Mouse (Mus musculus): Measurements from ENCODE around the gene Slc30a4. TPM values are rescaled to one million over a fixed set of nuclear protein-coding genes. Genes with fewer than 3 reads are reported as not detected.

The Slc30a4 gene
- 5.9 and 6.2 TPM in 2 replicates for polyA plus RNA-seq (2015; fragmentation: Nextera tagmentation; extraction: Ambion mirVana)

DNA sequence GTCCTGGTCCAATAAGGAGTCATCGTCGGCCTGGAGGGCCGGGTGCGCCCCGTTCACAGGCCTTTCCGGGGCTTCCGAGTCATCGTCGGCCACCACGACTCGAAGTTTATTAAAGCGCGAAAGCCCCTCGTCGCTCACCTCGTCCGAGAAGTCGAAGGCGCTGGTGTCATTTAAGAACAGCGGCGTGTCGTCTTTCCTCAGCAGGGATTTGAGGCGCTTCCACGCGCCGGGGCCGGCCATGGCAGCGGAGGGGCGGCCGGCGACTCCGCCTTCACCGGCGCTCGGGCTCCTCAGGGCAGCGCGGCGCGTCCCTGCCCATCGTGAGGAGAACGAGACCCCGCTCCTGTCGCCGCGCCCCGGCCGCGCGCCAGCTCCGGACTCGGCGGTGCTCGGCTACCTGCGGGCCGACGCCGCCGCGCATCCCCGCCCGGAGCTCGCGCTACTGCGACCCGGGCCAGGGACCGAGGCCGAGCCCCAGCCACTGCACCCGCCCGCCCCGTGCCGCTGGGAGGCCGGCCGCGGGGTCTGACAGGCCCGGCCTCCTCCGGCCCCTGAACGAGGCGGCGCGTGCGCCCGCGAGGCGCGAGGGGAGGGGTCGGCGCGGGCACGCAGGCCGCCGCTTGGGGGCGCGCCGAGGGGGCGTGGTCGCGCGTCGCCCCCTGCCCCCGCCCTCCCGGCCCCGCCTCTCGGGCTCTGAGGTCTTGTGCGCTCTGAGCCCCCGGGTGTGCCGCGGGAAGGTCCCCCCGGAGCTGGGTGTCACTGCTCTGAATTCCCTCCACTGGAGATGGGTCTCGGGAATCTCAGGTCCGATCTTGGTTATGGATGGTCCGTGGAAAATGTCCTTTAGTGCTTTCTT, at the start of gene Slc30a4:
Slc30a4 (minus strand) TSS at position 483 of the 856 bp plus-strand sequence.
- DNase-seq (ENCODE audit: low spot score): peak; percentile 84

DNA sequence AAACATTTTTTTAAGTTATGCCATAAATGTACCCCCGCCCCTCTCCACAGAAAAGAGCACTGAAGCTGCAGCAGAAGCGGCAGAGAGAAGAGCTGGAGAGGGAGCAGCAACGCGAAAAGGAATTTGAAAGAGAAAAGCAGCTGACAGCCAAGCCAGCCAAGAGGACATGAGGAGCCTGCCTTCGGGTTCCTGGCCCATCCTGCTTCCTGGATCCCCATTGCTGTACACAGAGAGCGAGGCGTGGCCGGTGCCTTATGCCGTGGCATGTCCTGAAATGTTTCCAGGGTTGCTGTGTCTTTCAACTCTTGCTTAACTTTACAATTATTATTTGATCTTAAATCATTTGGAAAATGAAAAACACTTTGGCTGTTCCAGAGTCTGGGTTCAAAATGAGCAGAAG, 44.0 kb upstream of the Slc30a4 start:
- DNase-seq (ENCODE audit: low spot score): no peak

DNA sequence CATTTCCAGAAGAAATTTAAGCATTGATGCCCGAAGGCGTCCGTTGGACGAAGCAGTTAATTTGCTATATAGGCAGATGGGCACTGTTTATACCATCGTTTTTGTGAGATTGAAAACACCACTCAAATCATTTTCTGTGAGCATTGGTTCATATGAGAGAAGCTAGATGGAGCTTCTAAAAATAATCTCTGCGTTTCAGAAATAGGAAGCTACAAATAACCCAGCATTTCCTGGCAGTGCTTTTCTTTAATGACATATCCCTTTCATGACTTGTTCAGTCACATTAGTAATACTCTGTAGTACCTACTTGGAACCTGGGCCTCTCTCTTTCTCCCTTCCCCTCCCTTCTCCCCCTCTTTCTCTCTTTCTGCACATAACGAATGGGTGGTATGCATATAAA, 36.6 kb upstream of the Slc30a4 start:
- no peak for DNase-seq (ENCODE audit: low spot score)

DNA sequence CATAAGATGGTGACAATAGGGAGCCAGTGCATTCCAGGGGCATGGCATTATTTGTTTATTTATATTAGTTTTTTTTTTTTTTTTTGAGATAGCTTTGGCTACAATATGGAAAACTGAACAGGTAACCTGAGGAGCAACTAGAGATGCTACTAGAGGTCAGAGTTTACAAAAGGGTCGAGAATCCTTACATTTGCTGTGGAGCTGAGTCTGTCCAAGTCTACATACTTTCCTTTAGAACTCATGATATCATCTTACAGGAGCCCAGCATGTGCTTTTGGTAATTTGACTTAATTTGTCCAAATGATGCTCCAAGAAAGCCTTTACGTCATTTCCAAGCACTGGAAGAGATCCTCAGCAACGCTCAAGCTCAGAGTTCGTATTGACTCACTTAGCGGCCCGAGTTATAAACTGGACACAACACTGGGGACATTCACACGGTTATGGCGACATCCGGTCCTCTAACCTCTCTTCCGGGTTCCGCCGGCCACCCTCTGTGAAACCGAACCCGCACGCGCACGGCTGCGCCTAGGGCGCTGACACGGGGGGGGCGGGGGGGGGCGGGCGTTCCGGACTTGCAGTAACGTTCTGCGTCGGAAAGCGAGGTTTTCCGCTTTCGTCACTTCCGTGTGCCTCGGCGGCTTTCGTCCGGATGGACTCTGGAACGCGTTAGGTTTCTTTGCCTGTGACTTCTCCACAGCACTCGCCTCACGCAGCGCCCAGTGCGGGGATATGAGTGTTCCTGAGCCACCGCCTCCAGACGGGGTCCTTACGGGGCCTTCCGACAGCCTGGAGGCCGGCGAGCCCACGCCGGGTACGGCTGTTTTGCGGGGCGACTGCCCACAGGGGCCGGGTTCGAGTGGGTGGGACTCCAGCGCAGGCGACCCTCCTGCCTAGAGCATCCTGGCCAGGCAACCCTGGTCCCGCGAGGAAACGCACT, 35.7 kb upstream of the Slc30a4 start, which contains the start of gene Bloc1s6:
Bloc1s6 (plus strand) TSS at position 610 of the 937 bp plus-strand sequence.
- peak; percentile 94 for DNase-seq (ENCODE audit: low spot score)

DNA sequence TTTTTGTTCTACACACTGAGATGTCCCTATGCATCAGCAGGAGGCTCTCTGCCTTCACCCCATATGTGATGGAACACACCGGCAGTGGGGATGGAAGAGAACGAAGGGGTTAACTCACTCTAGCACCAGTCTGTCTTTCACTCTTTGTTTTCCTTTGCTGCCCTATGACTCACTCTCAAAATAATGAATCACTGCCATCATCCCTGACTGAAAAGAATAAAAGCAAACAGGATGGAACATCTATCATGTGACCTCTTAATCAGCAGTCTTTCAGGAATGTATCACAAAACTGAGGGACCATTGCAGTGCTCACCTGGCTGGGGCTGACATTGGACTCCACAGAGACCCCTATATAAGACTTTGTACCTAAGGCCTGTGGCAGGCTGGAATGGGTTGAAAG, 29.0 kb upstream of the Slc30a4 start:
- DNase-seq (ENCODE audit: low spot score): no peak

DNA sequence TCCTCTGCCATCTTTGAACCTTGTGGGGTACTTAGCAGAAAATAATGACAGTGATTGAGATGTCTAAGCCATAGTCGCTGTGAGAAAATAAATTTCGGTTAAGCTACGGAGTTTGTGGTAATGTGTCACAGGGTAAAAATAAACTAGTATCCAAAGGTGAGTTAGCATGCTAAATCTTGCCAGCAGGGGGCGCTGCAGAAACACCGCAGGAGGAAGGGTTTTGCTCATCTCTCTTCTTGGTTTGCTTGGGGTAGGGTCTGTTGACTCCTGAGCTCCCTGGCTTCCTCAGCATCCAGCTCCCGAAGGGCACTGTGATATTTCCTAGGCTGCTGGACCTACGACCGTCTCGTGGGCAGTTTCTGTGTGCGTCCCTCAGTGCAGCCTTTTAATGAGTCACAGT, 23.1 kb upstream of the Slc30a4 start:
- DNase-seq (ENCODE audit: low spot score): peak; percentile 65

DNA sequence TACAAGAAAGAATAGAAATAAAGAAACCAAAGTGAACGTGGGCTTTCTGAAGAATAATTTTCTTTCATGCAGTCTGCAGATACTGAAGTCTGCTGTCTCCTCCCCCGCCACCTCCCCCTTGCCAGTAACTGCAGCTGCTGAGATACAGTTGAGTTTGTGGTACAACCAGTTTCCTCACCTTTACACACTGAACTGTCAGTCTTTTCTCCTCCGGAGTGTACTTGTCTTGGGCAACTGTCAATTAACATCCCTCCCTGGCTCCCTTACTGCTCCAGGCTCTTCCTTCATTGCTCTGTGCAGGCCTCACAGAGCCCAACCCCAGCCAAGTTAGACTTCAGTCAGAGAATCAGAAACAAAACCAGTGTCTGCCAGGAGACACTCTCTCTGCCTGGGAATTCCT, 18.1 kb upstream of the Slc30a4 start:
- peak; percentile 82 for DNase-seq (ENCODE audit: low spot score)

DNA sequence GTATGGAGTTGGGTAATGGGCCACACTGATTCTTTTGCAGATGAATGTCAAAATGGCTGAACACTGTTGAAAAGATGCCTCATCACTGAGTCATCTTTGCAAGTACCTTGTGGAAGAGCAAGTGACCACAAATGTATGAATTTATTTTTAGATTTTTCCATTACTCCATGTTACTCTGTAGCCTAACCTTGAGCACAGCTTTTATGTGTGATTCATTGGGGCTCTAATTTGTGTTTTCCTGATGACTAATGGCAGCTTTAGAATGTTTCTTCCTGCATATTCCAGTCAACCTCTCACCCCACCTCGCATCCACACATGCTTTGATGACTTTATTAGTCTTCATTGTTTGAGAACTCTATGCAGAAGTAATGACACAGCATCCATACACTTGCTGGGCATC, 16.8 kb upstream of the Slc30a4 start:
- no peak for DNase-seq (ENCODE audit: low spot score)

DNA sequence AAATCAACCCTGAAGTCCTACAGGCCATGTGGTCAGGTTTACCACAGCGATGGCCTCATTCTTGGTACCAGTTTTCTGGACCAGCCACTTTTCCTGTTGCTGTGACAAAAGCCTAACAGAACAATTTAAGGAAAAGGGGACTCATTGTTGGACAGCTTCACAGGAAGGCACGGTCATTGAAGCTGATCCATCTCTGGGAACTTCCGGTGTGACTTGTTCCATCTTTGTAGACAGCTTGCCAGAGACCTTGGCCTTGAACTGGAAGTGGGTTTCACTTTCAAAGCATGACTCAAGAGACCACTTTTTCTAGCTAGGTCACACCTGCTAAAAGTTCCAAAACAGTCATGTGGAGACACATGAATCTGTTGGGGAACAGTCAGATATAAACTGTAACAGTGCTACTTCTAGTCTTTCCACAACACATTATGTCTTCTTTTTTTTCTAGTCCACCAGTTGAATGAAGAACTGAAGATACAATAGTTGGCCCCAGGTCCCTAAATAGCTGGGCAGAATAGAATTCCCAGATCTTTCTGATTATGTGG, 13.9 kb upstream of the Slc30a4 start:
- peak; percentile 82 for DNase-seq (ENCODE audit: low spot score)

DNA sequence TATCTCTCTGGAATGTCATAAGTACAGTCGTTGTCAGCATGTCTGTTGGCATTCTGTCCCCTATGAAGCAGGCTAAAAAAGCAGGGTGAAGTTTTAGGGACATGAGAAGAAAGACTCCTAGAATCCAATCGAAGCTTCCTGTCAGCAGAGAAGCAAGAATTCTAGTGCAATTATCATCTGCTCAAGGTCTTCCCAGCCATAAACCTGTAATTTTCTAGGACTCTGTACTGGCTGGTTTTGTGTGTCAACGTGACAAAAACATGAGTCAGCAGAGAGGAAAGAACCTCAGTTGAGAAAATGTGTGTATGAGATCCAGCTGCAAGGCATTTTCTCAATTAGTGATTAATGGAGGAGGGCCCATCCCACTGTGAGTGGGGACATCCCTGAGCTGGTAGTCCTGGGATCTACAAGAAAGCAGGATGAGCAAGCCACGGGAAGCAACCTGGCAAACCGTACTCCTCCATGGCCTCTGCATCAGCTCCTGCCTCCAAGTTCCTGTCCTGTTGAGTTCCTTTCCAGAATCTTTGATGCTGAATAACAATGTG, 12.8 kb upstream of the Slc30a4 start:
- no peak for DNase-seq (ENCODE audit: low spot score)

DNA sequence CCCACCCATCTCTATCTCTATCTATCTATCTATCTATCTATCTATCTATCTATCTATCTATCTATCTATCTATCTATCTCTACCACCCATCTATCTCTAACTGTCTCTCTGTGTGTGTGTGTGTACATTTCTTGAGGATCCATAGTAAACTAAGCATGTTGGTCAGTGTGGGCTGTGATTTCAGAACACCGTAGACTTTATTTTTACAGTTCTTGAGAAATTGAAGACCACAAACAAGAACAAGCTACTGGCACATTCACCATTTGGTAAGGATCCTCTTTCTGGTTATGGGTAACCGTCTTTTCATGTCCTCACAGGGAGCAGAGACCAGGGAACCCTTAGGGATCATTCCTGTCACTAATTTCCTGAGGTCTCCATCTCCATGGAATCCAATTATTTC, 10.4 kb upstream of the Slc30a4 start:
- DNase-seq (ENCODE audit: low spot score): no peak

DNA sequence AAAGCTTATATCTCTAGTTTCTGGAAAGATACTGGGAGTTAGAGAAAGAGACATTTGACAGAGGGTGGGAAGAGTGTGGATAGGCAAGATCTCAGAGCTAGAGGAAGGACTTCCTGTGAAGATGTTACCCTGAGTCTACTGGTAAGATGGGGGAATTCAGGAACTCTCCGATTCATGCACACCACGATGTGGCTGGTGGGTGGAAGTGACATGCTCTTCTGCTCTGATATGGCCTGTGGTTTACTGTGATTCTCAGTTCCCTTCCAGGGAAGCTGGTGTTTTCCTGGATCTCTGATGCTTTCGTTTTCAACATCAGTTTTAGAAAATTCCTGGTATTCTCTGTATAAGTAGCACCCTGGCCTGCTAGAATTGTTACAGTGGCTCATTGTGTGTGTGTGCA, 9.4 kb upstream of the Slc30a4 start:
- no peak for DNase-seq (ENCODE audit: low spot score)

DNA sequence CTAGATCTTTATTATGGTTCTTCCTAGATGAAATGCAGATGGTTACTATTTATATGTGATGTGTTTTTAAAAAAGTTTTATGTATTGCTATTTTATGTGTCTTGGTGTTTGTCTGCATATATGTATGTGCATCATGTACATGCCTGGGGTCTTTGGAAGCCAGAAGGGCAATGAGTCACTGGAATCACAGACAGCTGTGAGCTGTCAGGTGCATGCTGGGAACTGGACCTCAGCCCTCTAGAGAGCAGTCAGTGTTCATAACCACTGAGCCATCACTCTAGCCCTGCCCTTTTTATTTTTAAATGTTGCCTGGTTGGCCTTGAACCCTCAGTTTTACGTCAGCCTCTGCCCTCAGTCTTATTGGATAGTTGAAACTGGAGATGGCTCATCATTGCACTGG, 6.7 kb upstream of the Slc30a4 start:
- DNase-seq (ENCODE audit: low spot score): no peak

DNA sequence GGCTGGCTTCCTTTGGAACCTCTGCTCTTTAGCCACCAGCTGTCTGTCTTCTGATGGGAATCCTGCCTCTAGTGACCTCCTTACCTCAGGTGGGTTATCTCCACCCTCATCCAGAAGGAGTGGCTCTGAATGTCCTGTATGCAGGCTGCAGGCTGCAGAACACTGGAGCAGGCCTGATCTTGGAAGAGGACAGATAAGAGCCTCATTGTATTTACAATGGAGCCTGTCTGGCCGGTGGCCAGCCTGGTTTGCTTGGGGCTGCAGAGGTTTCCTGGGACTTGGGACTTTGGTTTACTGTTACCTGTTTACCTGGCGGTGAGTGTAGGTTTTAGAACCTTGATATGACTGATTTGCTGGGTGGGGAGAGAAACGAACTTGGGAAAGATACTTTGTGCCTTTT, 5.6 kb upstream of the Slc30a4 start:
- no peak for DNase-seq (ENCODE audit: low spot score)

DNA sequence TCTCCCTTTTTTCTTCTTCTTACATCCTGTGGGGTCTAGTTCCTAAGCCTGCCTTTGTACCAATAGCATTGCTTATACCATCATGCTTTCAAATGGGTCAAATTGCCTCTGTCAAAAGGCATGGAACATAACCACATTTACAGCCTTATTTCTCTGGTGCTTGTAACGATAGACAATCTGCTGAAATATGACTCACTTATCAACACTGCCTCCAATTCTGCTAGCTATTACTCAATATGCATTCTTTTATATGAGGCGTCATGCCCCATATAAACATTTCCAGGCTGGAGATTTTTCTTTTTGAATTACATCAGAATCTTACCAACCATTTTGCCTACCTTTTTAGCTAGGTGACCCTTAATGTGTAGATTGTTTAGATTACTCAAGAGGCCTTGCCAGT, 2.1 kb upstream of the Slc30a4 start:
- no peak for DNase-seq (ENCODE audit: low spot score)

DNA sequence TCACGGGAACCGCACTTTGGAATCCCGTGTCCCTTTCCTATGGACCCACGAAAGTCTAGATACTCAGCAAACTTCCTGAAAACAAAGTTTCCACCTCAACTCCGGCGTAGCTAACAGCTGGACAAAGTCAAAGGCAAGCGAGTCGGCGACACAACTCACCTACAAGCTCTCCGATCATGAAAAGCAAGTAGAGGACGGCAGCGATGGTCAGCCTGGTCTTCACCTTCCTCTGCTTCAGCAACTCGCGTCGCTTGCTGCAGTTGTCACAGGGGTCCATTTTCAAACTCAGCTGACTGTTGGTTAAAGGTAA, 637 bp downstream of the Slc30a4 start:
- DNase-seq (ENCODE audit: low spot score): peak; percentile 13

DNA sequence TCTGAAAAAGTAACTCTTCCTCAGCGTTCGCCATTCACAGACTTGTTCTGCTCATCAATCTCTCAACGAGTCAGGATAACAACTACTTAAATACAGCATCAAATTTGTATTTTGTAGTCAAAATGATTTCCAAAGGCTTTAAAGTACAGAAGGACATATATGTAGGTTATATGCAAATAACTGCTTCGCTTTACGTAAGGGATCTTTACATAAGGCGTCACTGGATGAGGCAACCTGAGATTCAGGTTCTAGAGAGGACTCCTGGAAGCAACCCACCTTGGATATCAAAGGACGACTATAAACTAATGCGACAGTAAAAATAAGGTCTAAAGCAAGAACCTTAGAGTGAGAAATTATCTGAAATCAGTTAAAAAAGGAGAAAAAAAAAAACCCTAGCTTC, 1.5 kb downstream of the Slc30a4 start:
- no peak for DNase-seq (ENCODE audit: low spot score)

DNA sequence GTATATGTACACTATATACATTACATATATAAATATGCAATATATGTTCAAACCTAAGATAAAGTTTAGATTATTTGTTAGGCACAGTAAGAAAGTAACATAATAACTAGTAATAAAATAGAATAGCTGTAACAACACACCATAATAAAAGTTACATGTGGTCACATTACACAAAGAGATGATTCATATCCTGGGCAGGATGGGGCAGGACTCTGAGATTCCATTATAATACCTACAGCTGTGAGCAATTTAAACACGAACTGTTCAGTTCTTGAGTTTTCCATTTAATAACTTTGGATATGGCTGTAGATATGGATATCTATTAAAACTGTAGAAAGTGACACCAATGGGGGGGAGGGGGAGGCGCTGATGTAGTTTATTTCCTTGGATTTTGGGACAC, 4.9 kb downstream of the Slc30a4 start:
- no peak for DNase-seq (ENCODE audit: low spot score)

DNA sequence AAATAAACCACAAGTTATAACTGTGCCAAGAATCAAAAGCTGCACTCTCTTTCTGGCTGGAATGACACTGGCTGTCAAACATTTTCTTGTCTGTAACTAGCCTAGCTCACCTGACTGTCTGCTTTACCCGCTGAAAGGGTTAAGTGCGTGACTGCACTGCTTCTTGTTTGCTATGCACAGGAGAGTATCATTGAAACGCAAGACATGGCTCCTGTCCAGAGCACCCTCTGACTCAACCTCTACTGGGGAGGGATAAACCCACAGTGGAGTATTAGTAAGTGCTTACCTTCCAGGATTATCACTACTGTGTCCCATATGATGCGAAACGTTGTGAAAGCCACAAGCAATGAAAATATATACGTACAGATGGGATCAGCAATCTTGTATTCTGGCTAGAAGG, 15.8 kb downstream of the Slc30a4 start:
- no peak for DNase-seq (ENCODE audit: low spot score)

DNA sequence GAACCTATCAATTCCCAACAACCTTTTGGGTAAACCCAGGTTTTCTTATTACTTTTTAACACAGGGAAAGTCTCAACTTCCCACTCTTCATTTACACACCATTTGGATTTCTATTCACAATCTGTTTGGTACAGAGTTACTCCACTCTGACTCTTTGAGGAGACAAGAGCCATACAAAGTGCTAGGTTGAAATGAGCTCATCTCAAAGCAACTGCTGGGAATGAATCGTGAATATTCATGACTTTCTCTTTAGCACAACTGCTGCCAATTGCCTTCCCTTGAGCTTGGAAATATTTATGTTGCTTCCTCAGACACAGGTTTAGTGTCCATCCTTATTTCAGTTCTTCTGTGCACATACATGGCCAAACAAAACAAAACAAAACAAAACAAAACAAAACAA, 18.8 kb downstream of the Slc30a4 start:
- no peak for DNase-seq (ENCODE audit: low spot score)

DNA sequence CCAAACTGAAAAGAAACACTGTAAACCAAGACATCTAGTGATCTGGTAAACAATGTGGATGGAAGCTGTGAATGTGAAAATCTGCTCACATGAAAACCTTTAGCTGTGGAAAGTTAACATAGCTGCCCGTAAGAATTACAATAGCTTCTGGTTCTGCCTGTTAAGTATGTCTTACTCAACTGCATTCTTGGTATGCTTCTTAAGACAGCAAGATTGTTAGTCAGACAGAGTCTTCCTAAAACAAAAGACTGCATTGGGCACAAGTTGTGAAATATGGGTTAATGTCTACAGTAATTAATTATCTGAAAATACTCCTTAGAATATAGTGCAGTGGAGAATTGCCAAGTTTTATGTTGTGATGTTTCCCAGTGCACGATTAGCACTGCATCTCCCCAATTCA, 19.9 kb downstream of the Slc30a4 start:
- DNase-seq (ENCODE audit: low spot score): no peak

Measured in thymus, postnatal 0 days (tissue).